Mouse (Mus musculus): ENCODE data around the gene Olfr509. TPM values are rescaled to one million over a fixed set of nuclear protein-coding genes. Genes with fewer than 3 reads are reported as not detected.

Olfr509 gene
- polyA plus RNA-seq, 1 experiment from 2014 or later: not detected

Other genes with a start within 250 kb of the Olfr509 start
- not detected in 2 replicates for gene Olfr497, start 231.5 kb downstream of the Olfr509 start, polyA plus RNA-seq (2015; fragmentation: Nextera tagmentation; extraction: Ambion mirVana)
- not detected in 2 replicates for gene Olfr498, start 186.6 kb downstream of the Olfr509 start, polyA plus RNA-seq (2015; fragmentation: Nextera tagmentation; extraction: Ambion mirVana)
- gene Olfr502, start 126.8 kb downstream of the Olfr509 start, polyA plus RNA-seq (2015; fragmentation: Nextera tagmentation; extraction: Ambion mirVana): not detected in 2 replicates
- not detected in 2 replicates for gene Olfr503, start 107.4 kb downstream of the Olfr509 start, polyA plus RNA-seq (2015; fragmentation: Nextera tagmentation; extraction: Ambion mirVana)
- not detected in 2 replicates for gene Olfr504, start 86.1 kb downstream of the Olfr509 start, polyA plus RNA-seq (2015; fragmentation: Nextera tagmentation; extraction: Ambion mirVana)
- gene Olfr506, start 41.1 kb downstream of the Olfr509 start, polyA plus RNA-seq (2015; fragmentation: Nextera tagmentation; extraction: Ambion mirVana): 0.04 TPM in 1 of 2 replicates, not detected in the other
- not detected in 2 replicates for gene Olfr507, start 30.1 kb downstream of the Olfr509 start, polyA plus RNA-seq (2015; fragmentation: Nextera tagmentation; extraction: Ambion mirVana)
- not detected in 2 replicates for gene Olfr508, start 21.9 kb downstream of the Olfr509 start, polyA plus RNA-seq (2015; fragmentation: Nextera tagmentation; extraction: Ambion mirVana)
- gene Olfr510, start 14.5 kb upstream of the Olfr509 start, polyA plus RNA-seq (2015; fragmentation: Nextera tagmentation; extraction: Ambion mirVana): not detected in 2 replicates
- not detected in 2 replicates for gene Olfr512, start 61.4 kb upstream of the Olfr509 start, polyA plus RNA-seq (2015; fragmentation: Nextera tagmentation; extraction: Ambion mirVana)
- not detected in 2 replicates for gene Olfr513, start 99.1 kb upstream of the Olfr509 start, polyA plus RNA-seq (2015; fragmentation: Nextera tagmentation; extraction: Ambion mirVana)
- gene Olfr514, start 174.1 kb upstream of the Olfr509 start, polyA plus RNA-seq (2015; fragmentation: Nextera tagmentation; extraction: Ambion mirVana): not detected in 2 replicates
- not detected in 2 replicates for gene Olfr516, start 198.6 kb upstream of the Olfr509 start, polyA plus RNA-seq (2015; fragmentation: Nextera tagmentation; extraction: Ambion mirVana)
- not detected in 2 replicates for gene Olfr517, start 220.5 kb upstream of the Olfr509 start, polyA plus RNA-seq (2015; fragmentation: Nextera tagmentation; extraction: Ambion mirVana)
- not detected in 2 replicates for gene Olfr518, start 233.1 kb upstream of the Olfr509 start, polyA plus RNA-seq (2015; fragmentation: Nextera tagmentation; extraction: Ambion mirVana)
- gene Olfr519, start 242.5 kb upstream of the Olfr509 start, polyA plus RNA-seq (2015; fragmentation: Nextera tagmentation; extraction: Ambion mirVana): not detected in 2 replicates

All from intestine, embryonic 15.5 days (tissue).